34 mouse cellular contexts compared by ENCODE assay signal in genomic region chr17:86946078-86946477, GRCm38 (mm10). TPM values are rescaled to one million over a fixed set of nuclear protein-coding genes. Genes with fewer than 3 reads are reported as not detected.
A peak's percentile ranks its signal among the peaks of the same experiment; 100 is the strongest.
DNase-seq lines count a peak whose midpoint lies in the region; ATAC-seq and TF ChIP-seq lines count a peak whose summit lies in the region.
"Had no signal": no experiment of that assay in that cellular context is flagged by ENCODE, and none has a peak within 500 bp of the region (broad histone marks: within the 10 kb centered on the region; RNA-seq: fewer than 3 reads in every experiment).

No protein-coding gene starts in this region.

- no peaks in the 10 kb centered on the region for H3K27me3 ChIP-seq in kidney, adult 2 months (replicated peaks; ENCODE audit: control insufficient read depth, insufficient read depth, low read length)
- H3K27me3 ChIP-seq in kidney, embryonic 16.5 days (ENCODE audit: insufficient read depth, low read length), result no peaks in the 10 kb centered on the region
- no peaks in the 10 kb centered on the region for H3K27me3 ChIP-seq in testis, adult 2 months (ENCODE audit: control insufficient read depth, insufficient read depth, low read length)
- H3K27me3 ChIP-seq in MEL (ENCODE audit: control insufficient read depth in 1 of 2, insufficient read depth in 2 of 2, low read length in 2 of 2), result peaks cover 0 to 1% of the 10 kb centered on the region in 2 experiments; a peak in 1 of 4 replicates
- H3K27me3 ChIP-seq: hindbrain, embryonic 15.5 days; Patski had no signal

- no peak for ATAC-seq in kidney, embryonic 16.5 days (ENCODE audit: low FRiP score, low TSS enrichment)
- ATAC-seq: activated CD4-positive, CD25-positive, alpha-beta regulatory T cell, adult 4 months; forebrain, embryonic 13.5 days; forebrain, embryonic 16.5 days; intestine, postnatal 0 days; Patski had no signal

- H3K9ac ChIP-seq in kidney, embryonic 16.5 days (replicated peaks; ENCODE audit: low read length), result no peak overlapping the region
- peak overlapping the region; percentile 61; the same call in 1 of the 2 replicates for H3K9ac ChIP-seq in MEL (ENCODE audit: control insufficient read depth, low read depth, low read length, poor library complexity, severe bottlenecking)
- H3K9ac ChIP-seq: forebrain, embryonic 13.5 days; hindbrain, embryonic 12.5 days; hindbrain, embryonic 15.5 days had no signal

- H3K36me3 ChIP-seq in kidney, adult 2 months (ENCODE audit: control insufficient read depth, insufficient read depth, low read length), result no peaks in the 10 kb centered on the region
- H3K36me3 ChIP-seq in kidney, embryonic 16.5 days (ENCODE audit: insufficient read depth, low read length), result no peaks in the 10 kb centered on the region
- H3K36me3 ChIP-seq in testis, adult 2 months (ENCODE audit: control insufficient read depth, insufficient read depth, low read length), result no peaks in the 10 kb centered on the region
- peaks cover 0 to 2% of the 10 kb centered on the region in 2 experiments; a peak in 1 of 4 replicates for H3K36me3 ChIP-seq in MEL (ENCODE audit: control insufficient read depth in 1 of 2, insufficient read depth in 2 of 2, low read length in 2 of 2)
- H3K36me3 ChIP-seq: forebrain, embryonic 10.5 days; hindbrain, embryonic 12.5 days; hindbrain, embryonic 15.5 days had no signal

- no peak for TF ChIP-seq POLR2A in kidney, adult 2 months (IDR thresholded peaks at IDR 0.05; ENCODE audit: low read depth, low read length)
- no peak for TF ChIP-seq POLR2A in testis, adult 2 months (IDR thresholded peaks at IDR 0.05; ENCODE audit: control insufficient read depth, low read depth, low read length)
- no peak for TF ChIP-seq POLR2A in MEL (IDR thresholded peaks at IDR 0.05; ENCODE audit: control insufficient read depth in 1 of 2, insufficient read depth in 1 of 2, low read depth in 1 of 2, low read length in 2 of 2, poor library complexity in 1 of 2)

- TF ChIP-seq CTCF in kidney, adult 2 months (conservative IDR thresholded peaks at IDR 0.05; ENCODE audit: insufficient read depth, insufficient read length, low read depth, low read length), result no peak
- no peak for TF ChIP-seq CTCF in testis, adult 2 months (IDR thresholded peaks at IDR 0.05; ENCODE audit: control insufficient read depth, insufficient read depth, insufficient replicate concordance, low read depth, low read length)
- TF ChIP-seq CTCF in MEL (IDR thresholded peaks at IDR 0.05 in 2 of 3, conservative IDR thresholded peaks at IDR 0.05 in 1 of 3; ENCODE audit: control insufficient read depth in 1 of 3, insufficient read depth in 1 of 3, low read depth in 2 of 3, low read length in 3 of 3, poor library complexity in 1 of 3, severe bottlenecking in 1 of 3), result no peak

- WGBS in kidney, adult 2 months, result 54% methylated on average over 4 of the region's 4 CpGs
- 51% methylated on average over 4 of the region's 4 CpGs for WGBS in kidney, embryonic 16.5 days

- H3K4me2 ChIP-seq in kidney, embryonic 16.5 days (replicated peaks; ENCODE audit: low read depth, low read length), result no peak overlapping the region
- H3K4me2 ChIP-seq: forebrain, embryonic 13.5 days; heart, embryonic 11.5 days; hindbrain, embryonic 12.5 days; hindbrain, embryonic 15.5 days had no signal

- H3K9me3 ChIP-seq in kidney, embryonic 16.5 days (ENCODE audit: low read length), result no peaks in the 10 kb centered on the region
- no peaks in the 10 kb centered on the region for H3K9me3 ChIP-seq in MEL (replicated peaks; ENCODE audit: insufficient read depth, low read length)
- H3K9me3 ChIP-seq: forebrain, embryonic 10.5 days; forebrain, embryonic 13.5 days; hindbrain, embryonic 12.5 days; hindbrain, embryonic 15.5 days had no signal

- H3K79me2 ChIP-seq in MEL (ENCODE audit: control insufficient read depth, insufficient read depth, low read length, poor library complexity), result no peaks in the 10 kb centered on the region

- H3K4me1 ChIP-seq in kidney, adult 2 months (ENCODE audit: control insufficient read depth, insufficient read depth, low read length), result no peaks in the 10 kb centered on the region
- no peaks in the 10 kb centered on the region for H3K4me1 ChIP-seq in kidney, embryonic 16.5 days (ENCODE audit: insufficient read depth, low read length)
- peaks cover 12% of the 10 kb centered on the region for H3K4me1 ChIP-seq in testis, adult 2 months (ENCODE audit: control insufficient read depth, insufficient read depth, low read length)
- peaks cover 0 to 4% of the 10 kb centered on the region in 2 experiments; a peak in 1 of 4 replicates for H3K4me1 ChIP-seq in MEL (ENCODE audit: control insufficient read depth in 1 of 2, insufficient read depth in 2 of 2, low read length in 2 of 2)

- TF ChIP-seq RAD21 in MEL (IDR thresholded peaks at IDR 0.05; ENCODE audit: low read depth, low read length), result no peak

- no peak overlapping the region for H3K27ac ChIP-seq in kidney, adult 2 months (ENCODE audit: insufficient read depth, low read depth, low read length)
- H3K27ac ChIP-seq in kidney, embryonic 16.5 days (ENCODE audit: low read length), result no peak overlapping the region
- H3K27ac ChIP-seq in testis, adult 2 months (ENCODE audit: control insufficient read depth, insufficient read depth, low read depth, low read length), result no peak overlapping the region
- H3K27ac ChIP-seq in MEL (ENCODE audit: control insufficient read depth, low read depth, low read length), result no peak overlapping the region
- H3K27ac ChIP-seq: forebrain, embryonic 10.5 days; forebrain, embryonic 13.5 days; gastrocnemius, adult 2 months; hindbrain, embryonic 12.5 days; hindbrain, embryonic 15.5 days had no signal

- DNase-seq in kidney, adult 2 months, result peak; percentile 19
- no peak for DNase-seq in testis, postnatal 14 days (ENCODE audit: low spot score)
- DNase-seq in MEL (ENCODE audit: low read depth, low spot score), result peak; percentile 81
- peak; percentile 46 for DNase-seq in ZHBTc4 (ENCODE audit: low read depth, low spot score)
- DNase-seq in right cerebral cortex, postnatal 4 days, result no peak
- no peak for DNase-seq in gastrocnemius, postnatal 10 days
- DNase-seq: adrenal gland, adult 8-10 months; adrenal gland, postnatal 25 days; cerebellum, adult 11-12 months; cerebellum, adult 9-10 months; cerebellum, postnatal 14 days; gastrocnemius, adult 2 months; gastrocnemius, postnatal 25 days had no signal

- H3K4me3 ChIP-seq in kidney, adult 2 months (ENCODE audit: insufficient read depth, low read depth, low read length), result no peak overlapping the region
- no peak overlapping the region for H3K4me3 ChIP-seq in kidney, embryonic 16.5 days (ENCODE audit: low read length)
- H3K4me3 ChIP-seq in testis, adult 2 months (ENCODE audit: control insufficient read depth, low read depth, low read length), result peak overlapping the region; percentile 33
- peak overlapping the region; percentile 63 for H3K4me3 ChIP-seq in MEL (ENCODE audit: control insufficient read depth in 1 of 2, insufficient read depth in 1 of 2, low read depth in 2 of 2, low read length in 2 of 2)
- H3K4me3 ChIP-seq: forebrain, embryonic 10.5 days; forebrain, embryonic 13.5 days; gastrocnemius, adult 2 months; hindbrain, embryonic 12.5 days; hindbrain, embryonic 15.5 days had no signal

- TF ChIP-seq EP300 in MEL (IDR thresholded peaks at IDR 0.05; ENCODE audit: low read depth in 1 of 2, low read length in 2 of 2), result no peak

TF ChIP-seq in MEL, 35 proteins besides CTCF, POLR2A, EP300 and RAD21:
- TF ChIP-seq MAZ (IDR thresholded peaks at IDR 0.05; ENCODE audit: low read depth, low read length) (peak; percentile 57; the same call in 1 of the 2 replicates), JUND (IDR thresholded peaks at IDR 0.05; ENCODE audit: low read depth, low read length) (no peak), MEF2A (IDR thresholded peaks at IDR 0.05; ENCODE audit: extremely low read depth, insufficient replicate concordance, low read depth, low read length, poor library complexity, severe bottlenecking) (no peak), USF2 (IDR thresholded peaks at IDR 0.05; ENCODE audit: borderline replicate concordance in 1 of 2, insufficient read depth in 1 of 2, low read depth in 1 of 2, low read length in 2 of 2) (no peak), ZNF384 (IDR thresholded peaks at IDR 0.05; ENCODE audit: low read depth, low read length) (no peak)
TF ChIP-seq in MEL: peak in this region for 1.

RNA-seq across cellular contexts. Expression of gene Atp6v1e2, which starts 1.6 kb away (rescaled TPM):
- polyA plus RNA-seq in kidney, adult 2 months (2012; rRNA removed), result not detected in 2 replicates
- polyA plus RNA-seq in kidney, embryonic 16.5 days (2015; fragmentation: Nextera tagmentation; extraction: Ambion mirVana), result not detected in 2 replicates
- polyA plus RNA-seq in testis, adult 2 months (2012; rRNA removed), result 175 and 178 TPM in 2 replicates
- total RNA-seq in MEL (2012; rRNA removed), result not detected in 2 replicates
- not detected for polyA plus RNA-seq in MEL (2012; ENCODE audit: insufficient read depth in 1 of 2, insufficient read length in 2 of 2, low read depth in 1 of 2, low replicate concordance in 2 of 2, missing spikeins in 1 of 2)
- total RNA-seq in gastrocnemius, postnatal 10 days (2021), result not detected
- total RNA-seq: adrenal gland, adult 8-10 months; adrenal gland, postnatal 25 days; CH12.LX; gastrocnemius, adult 2 months; gastrocnemius, postnatal 25 days; heart, adult 8-10 months; heart, postnatal 25 days; hematopoietic stem cell, adult 5-6 weeks had no signal
- polyA plus RNA-seq: activated CD4-positive, CD25-positive, alpha-beta regulatory T cell, adult 4 months; brain, embryonic 14.5 days; embryonic facial prominence, embryonic 11.5 days; embryonic facial prominence, embryonic 14.5 days; forebrain, embryonic 10.5 days; forebrain, embryonic 13.5 days; forebrain, embryonic 16.5 days; heart, embryonic 11.5 days; heart, embryonic 14.5 days; heart, postnatal 0 days; hindbrain, embryonic 12.5 days; intestine, embryonic 14.5 days; intestine, postnatal 0 days; Patski had no signal

RNA-seq across cellular contexts. Expression of gene Rhoq, which starts 16.8 kb away (rescaled TPM):
- 27.1 and 30.8 TPM in 2 replicates for polyA plus RNA-seq in kidney, adult 2 months (2012; rRNA removed)
- 12.9 and 14.0 TPM in 2 replicates for polyA plus RNA-seq in kidney, embryonic 16.5 days (2015; fragmentation: Nextera tagmentation; extraction: Ambion mirVana)
- 1.1 and 2.4 TPM in 2 replicates for polyA plus RNA-seq in testis, adult 2 months (2012; rRNA removed)
- total RNA-seq in MEL (2012; rRNA removed), result 3.1 and 3.7 TPM in 2 replicates
- polyA plus RNA-seq in MEL (2012; ENCODE audit: insufficient read depth in 1 of 2, insufficient read length in 2 of 2, low read depth in 1 of 2, low replicate concordance in 2 of 2, missing spikeins in 1 of 2), result 10 to 100 TPM in 1 of 2 experiments, 1 to 10 TPM in 1; 9.4 to 34.9 TPM
- 100 to 1,000 TPM; 145 to 153 TPM for total RNA-seq in gastrocnemius, postnatal 10 days (2021)

RNA-seq across cellular contexts. Expression of gene Tmem247, which starts 28.9 kb away (rescaled TPM):
- not detected in 2 replicates for polyA plus RNA-seq in kidney, adult 2 months (2012; rRNA removed)
- not detected in 2 replicates for polyA plus RNA-seq in kidney, embryonic 16.5 days (2015; fragmentation: Nextera tagmentation; extraction: Ambion mirVana)
- polyA plus RNA-seq in testis, adult 2 months (2012; rRNA removed), result 1,060 and 1,176 TPM in 2 replicates
- not detected in 2 replicates for total RNA-seq in MEL (2012; rRNA removed)
- not detected for polyA plus RNA-seq in MEL (2012; ENCODE audit: insufficient read depth in 1 of 2, insufficient read length in 2 of 2, low read depth in 1 of 2, low replicate concordance in 2 of 2, missing spikeins in 1 of 2)
- not detected for total RNA-seq in gastrocnemius, postnatal 10 days (2021)
- total RNA-seq: adrenal gland, adult 8-10 months; adrenal gland, postnatal 25 days; CH12.LX; gastrocnemius, adult 2 months; gastrocnemius, postnatal 25 days; heart, adult 8-10 months; heart, postnatal 25 days; hematopoietic stem cell, adult 5-6 weeks had no signal
- polyA plus RNA-seq: activated CD4-positive, CD25-positive, alpha-beta regulatory T cell, adult 4 months; brain, embryonic 14.5 days; embryonic facial prominence, embryonic 11.5 days; embryonic facial prominence, embryonic 14.5 days; forebrain, embryonic 10.5 days; forebrain, embryonic 13.5 days; forebrain, embryonic 16.5 days; heart, embryonic 11.5 days; heart, embryonic 14.5 days; heart, postnatal 0 days; hindbrain, embryonic 12.5 days; hindbrain, embryonic 15.5 days; intestine, embryonic 14.5 days; intestine, postnatal 0 days; Patski had no signal

Comparison
In these comparisons a context has a peak if more than half of its experiments do, and no peak if none do; other contexts are left out.
1. DNase-seq: peak in kidney, adult 2 months (single experiment), MEL (single experiment) and ZHBTc4 (single experiment); none in testis, postnatal 14 days (single experiment), right cerebral cortex, postnatal 4 days (single experiment) and gastrocnemius, postnatal 10 days (single experiment).
2. H3K4me3 ChIP-seq: peak in testis, adult 2 months (single experiment) and MEL (2 of 2); none in kidney, adult 2 months (single experiment) and kidney, embryonic 16.5 days (single experiment).
3. RNA of gene Atp6v1e2, which starts 1.6 kb away (polyA plus RNA-seq): 175 to 178 TPM in testis, adult 2 months; not detected in kidney, embryonic 16.5 days, not detected in kidney, adult 2 months and not detected in MEL; every median in the first group is over 100 times any median in the second.
4. RNA of gene Tmem247, which starts 28.9 kb away (polyA plus RNA-seq): 1,060 to 1,176 TPM in testis, adult 2 months; not detected in kidney, adult 2 months, not detected in kidney, embryonic 16.5 days and not detected in MEL; every median in the first group is over 100 times any median in the second.